In the genomic region with DNA sequence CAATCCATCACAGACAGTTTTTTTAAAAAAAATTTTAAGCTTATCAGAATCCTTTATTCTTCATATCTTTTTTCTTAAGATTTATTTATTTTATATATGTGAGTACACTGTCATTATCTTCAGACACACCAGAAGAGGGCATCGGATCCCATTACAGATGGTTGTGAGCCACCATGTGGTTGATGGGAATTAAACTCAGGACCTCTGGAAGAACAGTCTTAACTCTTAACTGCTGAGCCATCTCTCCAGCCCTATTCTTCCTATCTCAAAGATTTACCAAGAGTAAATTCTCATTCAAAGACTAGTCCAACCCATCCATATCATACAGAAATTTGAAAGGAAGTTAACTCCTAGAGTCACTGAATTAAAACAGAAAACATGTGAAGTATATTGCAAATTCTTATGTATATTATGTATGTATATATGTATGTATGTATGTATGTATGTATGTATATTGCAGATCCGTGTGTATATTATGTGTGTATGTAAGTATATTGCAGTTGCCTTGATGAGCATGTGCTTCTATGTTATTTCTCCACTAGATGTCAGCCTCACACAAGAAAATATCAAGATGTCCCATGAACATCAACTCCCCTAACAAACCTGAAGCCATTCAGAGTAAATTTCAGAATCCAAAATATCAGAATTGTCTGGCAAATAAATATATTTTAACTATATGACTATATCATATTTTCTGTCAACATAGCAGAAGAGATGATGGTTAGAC, we compare ENCODE assay signal across 8 mouse cellular contexts. TPM values are rescaled to one million over a fixed set of nuclear protein-coding genes. Genes with fewer than 3 reads are reported as not detected.
DNase-seq lines count a peak whose midpoint lies in the region; ATAC-seq and TF ChIP-seq lines count a peak whose summit lies in the region.

No protein-coding gene starts in this region.

- TF ChIP-seq EP300 in liver, postnatal 0 days (IDR thresholded peaks at IDR 0.05; ENCODE audit: low read depth), result no peak

- H3K27ac ChIP-seq in embryonic facial prominence, embryonic 12.5 days, result no peak overlapping the region
- H3K27ac ChIP-seq in liver, postnatal 0 days (ENCODE audit: low read depth), result no peak overlapping the region

- H3K27me3 ChIP-seq in embryonic facial prominence, embryonic 12.5 days, result no peaks in the 10 kb centered on the region
- no peaks in the 10 kb centered on the region for H3K27me3 ChIP-seq in liver, postnatal 0 days (ENCODE audit: insufficient read depth, low read length)

- DNase-seq in kidney, adult 9 months, result peak; percentile 28
- no peak for DNase-seq in kidney, adult 11 months
- DNase-seq in ES-CJ7 (ENCODE audit: low read depth, low spot score), result peak; percentile 71
- DNase-seq in liver, postnatal 0 days, result no peak
- no peak for DNase-seq in ovary, adult 18-20 months (ENCODE audit: low spot score)
- no peak for DNase-seq in right cerebral cortex, postnatal 4 days
- no peak for DNase-seq in left cerebral cortex, adult 8-10 months (ENCODE audit: low spot score in 2 of 2)

- H3K4me1 ChIP-seq in embryonic facial prominence, embryonic 12.5 days, result no peaks in the 10 kb centered on the region
- no peaks in the 10 kb centered on the region for H3K4me1 ChIP-seq in liver, postnatal 0 days (ENCODE audit: insufficient read depth)

- ATAC-seq in embryonic facial prominence, embryonic 12.5 days (ENCODE audit: insufficient number of reproducible peaks, insufficient read depth, low FRiP score, low TSS enrichment), result peak; percentile 56; the same call in 1 of the 2 replicates
- 0 out of 2 replicates have a peak, but pooled peaks have one; percentile 31 for ATAC-seq in liver, postnatal 0 days

- no peak overlapping the region for H3K4me2 ChIP-seq in embryonic facial prominence, embryonic 12.5 days (replicated peaks)
- H3K4me2 ChIP-seq in liver, postnatal 0 days (ENCODE audit: low read depth, low read length), result no peak overlapping the region

- peak; percentile 63 for TF ChIP-seq CTCF in liver, postnatal 0 days (IDR thresholded peaks at IDR 0.05; ENCODE audit: low read depth)

- H3K4me3 ChIP-seq in embryonic facial prominence, embryonic 12.5 days, result no peak overlapping the region
- H3K4me3 ChIP-seq in liver, postnatal 0 days (ENCODE audit: low read depth, low read length), result no peak overlapping the region

- H3K9ac ChIP-seq in embryonic facial prominence, embryonic 12.5 days, result no peak overlapping the region
- no peak overlapping the region for H3K9ac ChIP-seq in liver, postnatal 0 days (replicated peaks)

- H3K9me3 ChIP-seq in embryonic facial prominence, embryonic 12.5 days, result no peaks in the 10 kb centered on the region
- no peaks in the 10 kb centered on the region for H3K9me3 ChIP-seq in liver, postnatal 0 days (ENCODE audit: low read length)

- H3K36me3 ChIP-seq in embryonic facial prominence, embryonic 12.5 days, result no peaks in the 10 kb centered on the region
- H3K36me3 ChIP-seq in liver, postnatal 0 days (replicated peaks; ENCODE audit: insufficient read depth, low read length), result no peaks in the 10 kb centered on the region

- 55% methylated on average over 2 of the region's 2 CpGs for WGBS in embryonic facial prominence, embryonic 12.5 days
- WGBS in liver, postnatal 0 days (ENCODE audit: insufficient replicate concordance), result 53% methylated on average over 2 of the region's 2 CpGs

RNA-seq across cellular contexts. Expression of gene Vmn2r84, which starts 30.5 kb away (rescaled TPM):
- not detected in 2 replicates for polyA plus RNA-seq in embryonic facial prominence, embryonic 12.5 days (2016; fragmentation: Nextera tagmentation; extraction: Ambion mirVana)
- polyA plus RNA-seq in liver, postnatal 0 days (2015; fragmentation: Nextera tagmentation; extraction: Ambion mirVana), result 0.01 TPM in 2 replicates
- under 1 TPM; 0.21 to 0.40 (median 0.27) TPM for total RNA-seq in left cerebral cortex, adult 8-10 months (2022)

RNA-seq across cellular contexts. Expression of gene Tespa1, which starts 40.9 kb away (rescaled TPM):
- 0.52 TPM in 1 of 2 replicates, not detected in the other for polyA plus RNA-seq in embryonic facial prominence, embryonic 12.5 days (2016; fragmentation: Nextera tagmentation; extraction: Ambion mirVana)
- polyA plus RNA-seq in liver, postnatal 0 days (2015; fragmentation: Nextera tagmentation; extraction: Ambion mirVana), result 1.2 and 1.5 TPM in 2 replicates
- 1 to 10 TPM; 1.8 to 2.4 (median 2.1) TPM for total RNA-seq in left cerebral cortex, adult 8-10 months (2022)

Comparison
In these comparisons a context has a peak if more than half of its experiments do, and no peak if none do; other contexts are left out.
1. DNase-seq: peak in kidney, adult 9 months (single experiment) and ES-CJ7 (single experiment); none in kidney, adult 11 months (single experiment), liver, postnatal 0 days (single experiment), ovary, adult 18-20 months (single experiment), right cerebral cortex, postnatal 4 days (single experiment) and left cerebral cortex, adult 8-10 months (0 of 2).